Mouse (Mus musculus) urinary bladder, postnatal 4 days (tissue): ENCODE measurements around the gene Olfr1555-ps1.
"Not testable (repeated sequence)": the region's sequence is repeated elsewhere in the genome, so short reads cannot be mapped to it uniquely, and the experiment has no call there.

Experiments
- DNase-seq, 2 experiments: peaks; one replicate each; pipeline ENCODE4 v3.0.0; 2021 to 2022; ENCODE audit warnings: low spot score in 2 of 2

Olfr1555-ps1 gene

DNA sequence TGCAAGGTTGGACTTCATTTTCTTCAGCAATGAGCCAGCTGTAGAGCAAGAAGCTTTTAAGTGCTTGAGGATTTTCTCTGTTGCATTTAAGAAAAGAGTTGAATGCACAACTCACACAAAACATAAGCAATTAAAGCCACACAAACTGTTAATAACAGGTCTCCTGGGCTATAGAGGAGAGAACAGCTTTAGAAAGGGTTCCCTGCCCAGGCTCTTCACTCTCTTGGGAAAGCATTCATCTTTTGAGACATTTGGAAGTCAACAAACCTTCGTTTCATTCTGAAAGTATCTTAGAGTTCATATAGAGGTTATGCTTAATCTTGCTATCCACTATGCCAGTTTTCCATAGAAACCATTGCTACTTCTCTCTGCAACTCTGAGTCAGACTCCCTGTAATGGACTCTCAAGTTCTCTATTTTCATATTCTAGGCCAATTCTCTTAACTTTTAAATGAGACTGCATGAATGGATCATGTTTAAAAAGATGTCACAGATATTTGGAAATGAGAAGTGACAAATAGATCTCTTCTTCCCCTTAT is at the start of gene Olfr1555-ps1:
Gene Olfr1555-ps1 (minus strand): TSS at position 51 of the 538 bp plus-strand sequence.
- not testable (repeated sequence) for DNase-seq

DNA sequence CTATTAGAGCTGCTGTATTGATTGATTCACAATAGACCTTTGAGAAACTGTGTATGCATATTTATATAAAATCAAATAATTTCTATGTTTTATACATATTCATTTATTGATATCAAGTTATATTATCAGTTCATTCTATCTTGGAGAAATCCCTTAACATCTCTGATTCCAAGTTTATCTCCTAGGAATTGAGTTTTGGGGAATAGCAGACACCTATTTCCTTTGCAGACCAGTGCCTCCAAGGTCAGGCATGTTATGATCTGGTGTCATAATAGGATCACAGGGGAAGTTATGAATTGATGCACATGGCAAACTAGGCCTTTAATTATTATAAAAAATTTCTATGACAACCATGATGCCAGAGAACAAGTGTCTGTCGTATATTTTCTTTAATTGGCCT is 30.4 kb upstream of the Olfr1555-ps1 start, which contains the start of gene Olfr1431:
Gene Olfr1431 (plus strand): TSS at position 301 of the 400 bp plus-strand sequence.
- DNase-seq: no peak

- DNase-seq: not testable (repeated sequence)
These were observed 29.2 kb upstream of the Olfr1555-ps1 start for GRCm38 (mm10) chr19:12199076-12199475.

- not testable (repeated sequence) for DNase-seq
These were observed 5.5 kb upstream of the Olfr1555-ps1 start for GRCm38 (mm10) chr19:12175431-12175830.

DNA sequence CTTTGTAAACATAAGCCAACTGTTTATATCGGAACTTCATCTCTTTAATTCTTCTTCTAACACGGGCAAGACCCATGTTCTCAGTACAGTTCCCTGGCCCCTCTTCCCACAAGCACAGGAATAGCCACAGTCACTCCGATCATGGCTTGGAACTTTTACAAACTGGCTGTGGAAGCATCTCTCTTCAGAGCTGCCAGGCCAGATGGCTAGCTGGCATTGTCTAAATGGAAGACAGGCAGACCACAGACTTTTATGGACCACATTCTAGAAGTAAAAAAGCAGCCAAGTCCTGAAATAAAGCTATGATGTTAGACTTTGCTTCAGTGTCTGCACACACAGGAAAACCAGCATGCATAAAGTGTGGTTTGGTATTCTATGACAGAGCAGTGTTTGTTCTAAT is 24.5 kb downstream of the Olfr1555-ps1 start:
- DNase-seq: no peak

- no peak for DNase-seq
These were observed 26.6 kb downstream of the Olfr1555-ps1 start for GRCm38 (mm10) chr19:12143356-12143755.

- DNase-seq: no peak
These were observed 35.6 kb downstream of the Olfr1555-ps1 start for GRCm38 (mm10) chr19:12134289-12134688.

DNA sequence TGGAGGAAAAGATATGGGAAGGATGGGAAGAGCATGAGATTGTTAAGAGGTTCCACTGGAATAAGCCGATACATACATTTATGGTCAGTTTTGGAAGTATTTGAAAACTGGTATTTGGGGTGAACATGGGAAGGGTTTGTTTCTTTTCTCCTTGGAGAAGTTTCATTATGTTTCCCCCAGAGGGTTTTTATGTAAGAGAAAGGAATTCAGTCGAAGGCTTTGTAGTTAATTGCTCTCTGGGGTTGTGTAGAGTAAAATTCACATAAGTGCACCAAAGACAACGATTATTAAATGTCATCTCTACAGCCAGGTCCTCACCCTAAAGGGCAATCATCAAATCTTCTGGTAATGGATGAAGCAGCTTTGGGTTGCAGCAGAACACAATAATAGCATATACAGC is 46.8 kb downstream of the Olfr1555-ps1 start, which contains the start of gene Olfr76:
Gene Olfr76 (minus strand): TSS at position 101 of the 400 bp plus-strand sequence.
- DNase-seq: no peak

GRCm38 (mm10) chr19:12116464-12116863 is 53.4 kb downstream of the Olfr1555-ps1 start:
- DNase-seq: no peak

DNA sequence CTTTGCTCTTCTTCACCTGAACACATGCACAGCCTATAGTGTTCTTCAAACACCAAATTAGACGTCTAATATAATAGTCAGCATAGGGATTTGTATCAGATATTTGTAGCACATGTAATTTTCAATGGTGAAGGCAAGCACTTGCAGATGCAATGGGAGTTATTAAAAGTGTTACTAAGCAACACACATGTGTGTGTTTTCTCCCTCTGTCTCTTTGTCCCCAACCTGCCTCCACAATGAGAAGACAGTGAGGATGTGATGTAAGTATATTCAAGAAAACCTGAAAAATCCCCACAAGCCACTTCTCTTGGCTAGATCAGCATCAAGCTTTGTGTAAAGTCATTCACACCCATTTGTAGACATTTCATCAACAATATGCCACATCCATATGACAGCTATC is 54.1 kb downstream of the Olfr1555-ps1 start, which contains the start of gene Olfr1428:
Gene Olfr1428 (minus strand): TSS at position 101 of the 400 bp plus-strand sequence.
- no peak for DNase-seq
